Mouse (Mus musculus) kidney, embryonic 14.5 days (tissue): ENCODE results near the gene 1600014C10Rik. TPM values are rescaled to one million over a fixed set of nuclear protein-coding genes. Genes with fewer than 3 reads are reported as not detected.

Experiments
- ATAC-seq: fragments of 200-750 bp; cut with Nextera tagmentation; 2 replicates; pipeline ENCODE4 v1.8.0; 2017; ENCODE audit warnings: moderate number of reproducible peaks, mild to moderate bottlenecking, moderate TSS enrichment, moderate library complexity; ENCODE audit not compliant: low FRiP score, low TSS enrichment
- H3K27ac ChIP-seq: fragments of 300-500 bp; sonication (generic); 2 replicates; pipeline ENCODE4 v1.5.1; 2014; ENCODE audit warnings: low read depth, mild to moderate bottlenecking, low read length, moderate library complexity, mixed read lengths
- H3K27me3 ChIP-seq: fragments of 300-500 bp; sonication (generic); 2 replicates; pipeline ENCODE4 v1.6.1; 2014; ENCODE audit warnings: mild to moderate bottlenecking, low read length; ENCODE audit not compliant: control insufficient read depth, insufficient read depth
- H3K36me3 ChIP-seq: fragments of 300-500 bp; sonication (generic); 2 replicates; pipeline ENCODE4 v1.6.1; 2014; ENCODE audit warnings: low read length, mixed read lengths; ENCODE audit not compliant: control insufficient read depth, insufficient read depth
- H3K4me1 ChIP-seq: fragments of 300-500 bp; sonication (generic); 2 replicates; pipeline ENCODE4 v1.6.1; 2014; ENCODE audit warnings: low read length, mixed read lengths; ENCODE audit not compliant: control insufficient read depth, insufficient read depth
- H3K4me2 ChIP-seq: fragments of 300-500 bp; sonication (generic); replicated peaks from 2 replicates; pipeline ENCODE4 v1.6.1; 2014; ENCODE audit warnings: low read depth, mild to moderate bottlenecking, low read length
- H3K4me3 ChIP-seq: fragments of 300-500 bp; sonication (generic); 2 replicates; pipeline ENCODE4 v1.5.1; 2014; ENCODE audit warnings: mild to moderate bottlenecking, low read length
- H3K9ac ChIP-seq: fragments of 300-500 bp; sonication (generic); 2 replicates; pipeline ENCODE4 v1.6.1; 2014; ENCODE audit warnings: low read depth, mild to moderate bottlenecking, low read length, moderate library complexity
- H3K9me3 ChIP-seq: fragments of 300-500 bp; sonication (generic); 2 replicates; pipeline ENCODE4 v1.6.1; 2016; ENCODE audit warnings: low read length; ENCODE audit not compliant: control insufficient read depth
- WGBS: fragments of 180-500 bp; shearing (Covaris S2); extraction: QIAGEN DNeasy Blood & Tissue Kit; methylation state at CpG from one replicate; pipeline ENCODE4 v1.1.7; 2014; 5-methylcytosine and 5-hydroxymethylcytosine counted together
- polyA plus RNA-seq: library from polyadenylated mRNA; unstranded; fragments of >200 nt; fragmentation: Nextera tagmentation; extraction: Ambion mirVana; gene quantifications from 2 replicates; pipeline ENCODE4 v1.2.1, GENCODE M21; 2014

Gene 1600014C10Rik
- polyA plus RNA-seq, 1 experiment from 2014 or later, result 16.6 TPM

- WGBS, result 92% methylated on average over 8 of the region's 8 CpGs
- no peak for ATAC-seq
- Histone ChIP-seq H3K4me3 (no peak overlapping the region), H3K36me3 (no peaks in the 10 kb centered on the region), H3K9ac (no peak overlapping the region), H3K9me3 (no peaks in the 10 kb centered on the region; the same call in 1 of the 2 replicates), H3K4me1 (no peaks in the 10 kb centered on the region), H3K27me3 (no peaks in the 10 kb centered on the region), H3K27ac (peak overlapping the region; percentile 24; the same call in 1 of the 2 replicates), H3K4me2 (no peak overlapping the region)
Observed at GRCm38 (mm10) chr7:38188281-38189075, 5.5 kb downstream of the 1600014C10Rik start.

- H3K4me3 ChIP-seq, result no peak overlapping the region
- H3K27me3 ChIP-seq, result no peaks in the 10 kb centered on the region
- no peaks in the 10 kb centered on the region; the same call in 1 of the 2 replicates for H3K9me3 ChIP-seq
- 48% methylated on average over 15 of the region's 15 CpGs for WGBS
- ATAC-seq, result peak; percentile 74
- no peak overlapping the region for H3K4me2 ChIP-seq
- peak overlapping the region; percentile 24; the same call in 1 of the 2 replicates for H3K27ac ChIP-seq
- no peak overlapping the region for H3K9ac ChIP-seq
- H3K4me1 ChIP-seq, result no peaks in the 10 kb centered on the region
- H3K36me3 ChIP-seq, result no peaks in the 10 kb centered on the region
Observed at GRCm38 (mm10) chr7:38189136-38189982, 6.3 kb downstream of the 1600014C10Rik start.

GRCm38 (mm10) chr7:38190056-38190835 is 7.2 kb downstream of the 1600014C10Rik start:
- H3K9ac ChIP-seq, result no peak overlapping the region
- 86% methylated on average over 8 of the region's 8 CpGs for WGBS
- H3K9me3 ChIP-seq, result no peaks in the 10 kb centered on the region; the same call in 1 of the 2 replicates
- H3K27ac ChIP-seq, result no peak overlapping the region
- H3K4me1 ChIP-seq, result no peaks in the 10 kb centered on the region
- H3K27me3 ChIP-seq, result no peaks in the 10 kb centered on the region
- no peak overlapping the region for H3K4me3 ChIP-seq
- H3K4me2 ChIP-seq, result no peak overlapping the region
- no peak for ATAC-seq
- H3K36me3 ChIP-seq, result no peaks in the 10 kb centered on the region

- Histone ChIP-seq H3K9me3 (no peaks in the 10 kb centered on the region; the same call in 1 of the 2 replicates), H3K4me2 (no peak overlapping the region), H3K27ac (no peak overlapping the region), H3K4me1 (no peaks in the 10 kb centered on the region), H3K4me3 (no peak overlapping the region), H3K9ac (no peak overlapping the region), H3K27me3 (no peaks in the 10 kb centered on the region), H3K36me3 (no peaks in the 10 kb centered on the region)
- WGBS, result 85% methylated on average over 8 of the region's 8 CpGs
- ATAC-seq, result no peak
Observed at GRCm38 (mm10) chr7:38191146-38191545, 8.1 kb downstream of the 1600014C10Rik start.

GRCm38 (mm10) chr7:38191571-38191970 is 8.6 kb downstream of the 1600014C10Rik start:
- 54% methylated on average over 10 of the region's 10 CpGs for WGBS
- no peaks in the 10 kb centered on the region for H3K4me1 ChIP-seq

GRCm38 (mm10) chr7:38199907-38200605 is 17.0 kb downstream of the 1600014C10Rik start:
- no peak overlapping the region for H3K27ac ChIP-seq
- H3K27me3 ChIP-seq, result no peaks in the 10 kb centered on the region
- 68% methylated on average over 8 of the region's 8 CpGs for WGBS
- peaks cover 5% of the 10 kb centered on the region; the same call in 1 of the 2 replicates for H3K9me3 ChIP-seq
- no peak overlapping the region; the same call in 1 of the 2 replicates for H3K9ac ChIP-seq
- no peak for ATAC-seq
- H3K4me1 ChIP-seq, result 0 out of 2 replicates have a peak, but pooled peaks cover 5% of the 10 kb centered on the region
- H3K4me3 ChIP-seq, result no peak overlapping the region
- no peaks in the 10 kb centered on the region for H3K36me3 ChIP-seq
- peak overlapping the region; percentile 44 for H3K4me2 ChIP-seq

More at GRCm38 (mm10) chr7:38191571-38191970, 8.6 kb downstream of the 1600014C10Rik start:
- no peaks in the 10 kb centered on the region for H3K36me3 ChIP-seq
- H3K27me3 ChIP-seq, result no peaks in the 10 kb centered on the region
- ATAC-seq, result no peak
- no peak overlapping the region for H3K4me2 ChIP-seq
- H3K9ac ChIP-seq, result no peak overlapping the region
- no peak overlapping the region for H3K27ac ChIP-seq
- H3K4me3 ChIP-seq, result no peak overlapping the region
- no peaks in the 10 kb centered on the region; the same call in 1 of the 2 replicates for H3K9me3 ChIP-seq

- peak; percentile 89 for ATAC-seq
- H3K27ac ChIP-seq, result no peak overlapping the region
- H3K27me3 ChIP-seq, result no peaks in the 10 kb centered on the region
- 6% methylated on average over 28 of the region's 28 CpGs for WGBS
- peak overlapping the region; percentile 44 for H3K4me2 ChIP-seq
- H3K4me3 ChIP-seq, result peak overlapping the region; percentile 14
- H3K36me3 ChIP-seq, result no peaks in the 10 kb centered on the region
- H3K4me1 ChIP-seq, result 0 out of 2 replicates have a peak, but pooled peaks cover 5% of the 10 kb centered on the region
- peak overlapping the region; percentile 23; the same call in 1 of the 2 replicates for H3K9ac ChIP-seq
- H3K9me3 ChIP-seq, result peaks cover 5% of the 10 kb centered on the region; the same call in 1 of the 2 replicates
Observed at GRCm38 (mm10) chr7:38200606-38201289, 17.7 kb downstream of the 1600014C10Rik start.
